Mouse (Mus musculus): ENCODE data around the gene Tor1a. TPM values are rescaled to one million over a fixed set of nuclear protein-coding genes. Genes with fewer than 3 reads are reported as not detected.
A peak's percentile ranks its signal among the peaks of the same experiment; 100 is the strongest.
"Not testable (repeated sequence)": the region's sequence is repeated elsewhere in the genome, so short reads cannot be mapped to it uniquely, and the experiment has no call there.

The Tor1a gene
- polyA plus RNA-seq, 1 experiment from 2014 or later, result 57.5 TPM

DNA sequence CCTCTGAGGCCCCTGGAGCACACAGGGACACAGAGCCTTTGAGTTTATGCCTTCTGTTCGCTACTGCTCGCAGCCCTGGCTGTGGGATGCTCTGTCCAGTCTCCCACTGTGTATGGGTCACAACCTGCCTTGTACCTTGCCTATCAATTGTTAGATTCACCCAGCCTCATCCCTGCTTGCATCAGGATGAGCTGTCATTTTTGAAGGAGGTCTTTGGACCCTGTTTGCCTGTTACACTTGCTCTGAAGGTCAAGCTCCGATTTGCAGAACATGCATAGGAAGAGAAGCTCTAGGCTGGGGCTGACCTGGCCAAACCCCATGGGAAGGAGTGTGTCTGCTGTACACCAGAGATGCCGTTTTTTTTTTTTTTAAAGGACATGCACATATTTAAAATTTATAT lies 10.2 kb downstream of the Tor1a start:
- H3K27me3 ChIP-seq (replicated peaks; ENCODE audit: insufficient read depth, low read length), result no peaks in the 10 kb centered on the region
- no peaks in the 10 kb centered on the region for H3K9me3 ChIP-seq (ENCODE audit: low read length)
- ATAC-seq, result no peak
- peaks cover 10% of the 10 kb centered on the region for H3K4me1 ChIP-seq (ENCODE audit: insufficient read depth, low read depth, low read length)
- no peak overlapping the region for H3K27ac ChIP-seq (ENCODE audit: low read length)
- H3K4me2 ChIP-seq (replicated peaks; ENCODE audit: low read depth, low read length), result no peak overlapping the region
- H3K36me3 ChIP-seq (ENCODE audit: insufficient read depth, low read length), result peaks cover 45% of the 10 kb centered on the region; the same call in 1 of the 2 replicates
- DNase-seq (ENCODE audit: low spot score), result no peak
- no peak overlapping the region for H3K4me3 ChIP-seq (ENCODE audit: low read depth, low read length)
- 85% methylated on average over 4 of the region's 4 CpGs for WGBS
- TF ChIP-seq EP300 (IDR thresholded peaks at IDR 0.05) (no peak), CTCF (IDR thresholded peaks at IDR 0.05) (no peak)
- no peak overlapping the region for H3K9ac ChIP-seq (replicated peaks; ENCODE audit: low read depth)

DNA sequence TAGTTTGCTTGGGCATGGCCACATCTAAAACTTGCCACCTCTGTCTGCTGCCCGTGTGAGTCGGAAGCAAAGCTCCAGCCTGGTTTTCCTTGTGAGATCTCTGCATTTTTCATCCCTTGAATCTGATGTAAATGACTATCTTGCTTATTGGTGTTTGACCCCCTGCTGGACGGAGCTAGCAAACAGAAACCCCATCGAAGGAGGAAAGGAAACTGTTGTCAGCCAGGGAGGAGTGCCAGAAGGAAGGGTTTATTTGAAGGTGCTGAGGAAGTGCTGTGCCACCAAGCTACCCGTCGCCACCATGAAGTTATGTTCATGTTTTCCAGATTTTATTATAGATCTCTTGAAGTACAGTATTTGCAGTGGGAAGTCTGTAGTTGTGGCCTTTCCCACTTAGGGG lies 12.9 kb downstream of the Tor1a start:
- Histone ChIP-seq H3K4me3 (ENCODE audit: low read depth, low read length) (no peak overlapping the region), H3K4me2 (replicated peaks; ENCODE audit: low read depth, low read length) (no peak overlapping the region), H3K27me3 (replicated peaks; ENCODE audit: insufficient read depth, low read length) (no peaks in the 10 kb centered on the region), H3K9ac (replicated peaks; ENCODE audit: low read depth) (no peak overlapping the region), H3K9me3 (ENCODE audit: low read length) (no peaks in the 10 kb centered on the region), H3K27ac (ENCODE audit: low read length) (no peak overlapping the region), H3K36me3 (ENCODE audit: insufficient read depth, low read length) (peaks cover 24% of the 10 kb centered on the region; the same call in 1 of the 2 replicates), H3K4me1 (ENCODE audit: insufficient read depth, low read depth, low read length) (peaks cover 13% of the 10 kb centered on the region)
- TF ChIP-seq EP300 (IDR thresholded peaks at IDR 0.05), result no peak
- peak; percentile 30; the same call in 1 of the 2 replicates for TF ChIP-seq CTCF (IDR thresholded peaks at IDR 0.05)
- 43% methylated on average over 6 of the region's 6 CpGs for WGBS
- DNase-seq (ENCODE audit: low spot score) (no peak), ATAC-seq (no peak)

DNA sequence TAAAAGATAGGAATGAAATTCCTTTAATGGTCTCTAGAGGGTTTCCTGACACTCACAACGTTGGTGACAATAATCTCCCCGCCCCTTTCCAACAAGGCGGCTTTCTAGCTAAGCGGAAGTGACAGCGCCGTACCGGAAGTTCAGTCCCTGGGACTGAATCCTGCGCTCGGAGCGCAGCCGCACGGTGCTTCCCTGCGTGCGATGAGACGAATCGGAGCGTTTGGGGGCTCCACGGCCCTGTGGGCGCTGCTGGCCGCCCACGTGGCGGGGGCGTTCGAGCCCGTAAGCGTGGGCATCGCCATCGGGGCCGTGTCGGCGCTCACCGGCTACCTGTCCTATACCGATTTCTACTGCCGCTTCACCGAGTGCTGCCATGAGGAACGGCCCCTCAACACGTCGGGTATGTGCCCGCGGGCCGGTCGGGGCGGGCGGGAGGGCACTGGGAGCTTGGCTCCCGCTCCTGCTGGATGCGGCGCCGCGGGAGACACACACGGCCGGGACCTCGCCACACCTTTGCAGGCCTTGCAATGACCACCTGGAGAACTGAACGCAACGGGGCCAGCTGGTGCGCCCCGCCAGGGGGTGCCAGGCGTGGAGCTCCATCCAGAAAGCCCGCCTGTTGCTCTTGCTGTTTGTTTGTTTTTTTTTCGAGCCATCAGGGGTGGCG lies 14.8 kb downstream of the Tor1a start, which contains the start of gene Tor1b:
TSS of gene Tor1b (plus strand) at position 136 of the 667 bp plus-strand sequence.
- under 1% methylated on average over 50 of the region's 60 CpGs for WGBS
- H3K27ac ChIP-seq (ENCODE audit: low read length), result peak within 1 kb of the TSS; percentile 85
- H3K27me3 ChIP-seq (replicated peaks; ENCODE audit: insufficient read depth, low read length), result no peaks in the 10 kb centered on the region
- H3K9ac ChIP-seq (replicated peaks; ENCODE audit: low read depth), result peak within 1 kb of the TSS; percentile 75
- peak; percentile 95 for ATAC-seq
- peak within 1 kb of the TSS; percentile 95 for H3K4me2 ChIP-seq (replicated peaks; ENCODE audit: low read depth, low read length)
- H3K9me3 ChIP-seq (ENCODE audit: low read length), result no peaks in the 10 kb centered on the region
- TF ChIP-seq EP300 (IDR thresholded peaks at IDR 0.05), result no peak
- TF ChIP-seq CTCF (IDR thresholded peaks at IDR 0.05), result peak; percentile 54
- H3K4me3 ChIP-seq (ENCODE audit: low read depth, low read length), result peak within 1 kb of the TSS; percentile 71
- DNase-seq (ENCODE audit: low spot score), result peak; percentile 96
- H3K4me1 ChIP-seq (ENCODE audit: insufficient read depth, low read depth, low read length), result peaks cover 13% of the 10 kb centered on the region
- H3K36me3 ChIP-seq (ENCODE audit: insufficient read depth, low read length), result peaks cover 18% of the 10 kb centered on the region; the same call in 1 of the 2 replicates

DNA sequence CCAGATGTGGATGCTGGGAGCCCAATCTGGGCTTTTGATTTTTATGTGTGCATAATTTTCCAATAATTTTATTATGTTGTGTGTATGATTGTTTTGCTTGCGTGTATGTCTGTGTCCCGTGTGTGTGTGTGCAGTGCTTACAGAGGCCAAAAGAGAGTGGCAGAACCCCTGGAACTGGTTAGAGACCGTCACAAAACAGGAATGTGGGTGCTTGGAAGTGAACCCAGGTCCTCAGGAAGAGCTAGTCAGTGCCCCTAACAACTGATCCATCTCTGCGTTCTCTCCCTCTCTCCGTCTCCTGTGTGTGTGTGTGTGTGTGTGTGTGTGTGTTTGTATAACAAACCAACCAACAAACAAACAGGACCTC lies 15.3 kb downstream of the Tor1a start:
- ATAC-seq (no peak), DNase-seq (ENCODE audit: low spot score) (no peak)
- H3K36me3 ChIP-seq (ENCODE audit: insufficient read depth, low read length), result peaks cover 13% of the 10 kb centered on the region; the same call in 1 of the 2 replicates
- H3K27ac ChIP-seq (ENCODE audit: low read length), result peak overlapping the region; percentile 85; the same call in 1 of the 2 replicates
- WGBS, result 21% methylated on average over 5 of the region's 5 CpGs
- no peaks in the 10 kb centered on the region for H3K27me3 ChIP-seq (replicated peaks; ENCODE audit: insufficient read depth, low read length)
- no peaks in the 10 kb centered on the region for H3K9me3 ChIP-seq (ENCODE audit: low read length)
- TF ChIP-seq EP300 (IDR thresholded peaks at IDR 0.05) (no peak), CTCF (IDR thresholded peaks at IDR 0.05) (no peak)
- peak overlapping the region; percentile 95 for H3K4me2 ChIP-seq (replicated peaks; ENCODE audit: low read depth, low read length)
- peak overlapping the region; percentile 71 for H3K4me3 ChIP-seq (ENCODE audit: low read depth, low read length)
- H3K9ac ChIP-seq (replicated peaks; ENCODE audit: low read depth), result peak overlapping the region; percentile 75; the same call in 1 of the 2 replicates
- peaks cover 13% of the 10 kb centered on the region for H3K4me1 ChIP-seq (ENCODE audit: insufficient read depth, low read depth, low read length)

DNA sequence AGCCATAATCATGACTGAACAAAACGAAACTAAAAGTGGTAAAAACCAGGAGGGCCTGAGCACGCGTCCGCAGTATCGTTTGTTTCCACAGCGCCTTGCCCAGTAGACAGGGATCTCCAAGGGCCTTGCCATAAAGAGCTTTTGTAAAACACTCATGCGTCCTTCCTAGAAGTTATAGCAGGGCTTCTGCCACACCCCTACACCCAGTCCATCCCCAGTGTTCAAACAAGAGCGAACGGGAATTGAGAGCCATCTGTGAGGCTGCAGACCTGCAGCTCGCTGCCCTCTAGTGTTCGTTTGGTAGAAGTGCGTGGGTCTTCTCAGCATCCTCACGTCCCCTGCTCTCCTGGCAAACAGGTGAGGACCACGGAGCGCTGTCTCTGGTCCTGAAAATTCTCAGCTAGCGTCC lies 25.1 kb downstream of the Tor1a start:
- ATAC-seq, result peak; percentile 86
- no peaks in the 10 kb centered on the region for H3K9me3 ChIP-seq (ENCODE audit: low read length)
- WGBS, result 17% methylated on average over 16 of the region's 16 CpGs
- no peak overlapping the region for H3K27ac ChIP-seq (ENCODE audit: low read length)
- TF ChIP-seq EP300 (IDR thresholded peaks at IDR 0.05), result no peak
- peak; percentile 95 for TF ChIP-seq CTCF (IDR thresholded peaks at IDR 0.05)
- no peak overlapping the region for H3K9ac ChIP-seq (replicated peaks; ENCODE audit: low read depth)
- H3K27me3 ChIP-seq (replicated peaks; ENCODE audit: insufficient read depth, low read length), result no peaks in the 10 kb centered on the region
- H3K4me2 ChIP-seq (replicated peaks; ENCODE audit: low read depth, low read length), result peak overlapping the region; percentile 52
- H3K4me1 ChIP-seq (ENCODE audit: insufficient read depth, low read depth, low read length), result no peaks in the 10 kb centered on the region
- peak; percentile 95 for DNase-seq (ENCODE audit: low spot score)
- no peaks in the 10 kb centered on the region for H3K36me3 ChIP-seq (ENCODE audit: insufficient read depth, low read length)
- peak overlapping the region; percentile 40 for H3K4me3 ChIP-seq (ENCODE audit: low read depth, low read length)

DNA sequence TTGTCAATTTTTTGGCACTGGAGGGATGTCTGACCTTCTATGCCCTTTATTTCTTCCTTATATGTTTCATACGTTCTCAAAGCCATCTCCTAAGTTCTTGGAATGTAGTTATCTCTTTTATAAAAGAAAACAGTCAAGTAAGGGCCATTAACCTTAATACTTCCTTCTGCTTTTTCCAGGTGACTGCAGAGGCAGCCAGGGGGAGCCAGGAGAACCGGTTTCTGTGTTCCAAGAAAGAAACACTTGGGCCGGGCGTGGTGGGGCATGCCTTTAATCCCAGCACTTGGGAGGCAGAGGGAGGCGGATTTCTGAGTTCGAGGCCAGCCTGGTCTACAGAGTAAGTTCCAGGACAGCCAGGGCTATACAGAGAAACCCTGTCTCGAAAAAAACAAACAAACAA lies 25.6 kb downstream of the Tor1a start:
- not testable (repeated sequence) for DNase-seq (ENCODE audit: low spot score); H3K27me3 ChIP-seq (replicated peaks; ENCODE audit: insufficient read depth, low read length); H3K27ac ChIP-seq (ENCODE audit: low read length); H3K9ac ChIP-seq (replicated peaks; ENCODE audit: low read depth); H3K9me3 ChIP-seq (ENCODE audit: low read length); H3K4me2 ChIP-seq (replicated peaks; ENCODE audit: low read depth, low read length); H3K4me3 ChIP-seq (ENCODE audit: low read depth, low read length); H3K4me1 ChIP-seq (ENCODE audit: insufficient read depth, low read depth, low read length); H3K36me3 ChIP-seq (ENCODE audit: insufficient read depth, low read length); ATAC-seq
- WGBS, result 34% methylated on average over 7 of the region's 7 CpGs
- TF ChIP-seq CTCF (IDR thresholded peaks at IDR 0.05), result peak; percentile 28; the same call in 1 of the 2 replicates

All from lung, postnatal 0 days (tissue).